Mouse (Mus musculus): ENCODE data around the gene Slc2a3.
"Not testable (repeated sequence)": the region's sequence is repeated elsewhere in the genome, so short reads cannot be mapped to it uniquely, and the experiment has no call there.

Slc2a3 gene

GRCm38 (mm10) chr6:122804418-122804817 is 3.0 kb upstream of the Slc2a3 start:
- DNase-seq (ENCODE audit: low read depth), result peak; percentile 91

GRCm38 (mm10) chr6:122801801-122802514 is 518 bp upstream of the Slc2a3 start:
- no peak for DNase-seq (ENCODE audit: low read depth)

- DNase-seq (ENCODE audit: low read depth), result no peak
These were observed 670 bp downstream of the Slc2a3 start for GRCm38 (mm10) chr6:122800640-122801300.

- no peak for DNase-seq (ENCODE audit: low read depth)
These were observed 6.0 kb downstream of the Slc2a3 start for GRCm38 (mm10) chr6:122795254-122795935.

GRCm38 (mm10) chr6:122786275-122786674 is 15.2 kb downstream of the Slc2a3 start:
- DNase-seq (ENCODE audit: low read depth), result peak; percentile 83

GRCm38 (mm10) chr6:122784866-122785265 is 16.6 kb downstream of the Slc2a3 start:
- DNase-seq (ENCODE audit: low read depth), result no peak

- DNase-seq (ENCODE audit: low read depth), result no peak
These were observed 19.3 kb downstream of the Slc2a3 start for GRCm38 (mm10) chr6:122782164-122782563.

- DNase-seq (ENCODE audit: low read depth), result no peak
These were observed 20.3 kb downstream of the Slc2a3 start for GRCm38 (mm10) chr6:122781167-122781566.

- no peak for DNase-seq (ENCODE audit: low read depth)
These were observed 21.5 kb downstream of the Slc2a3 start for GRCm38 (mm10) chr6:122779916-122780315.

GRCm38 (mm10) chr6:122776040-122776439 is 25.4 kb downstream of the Slc2a3 start:
- no peak for DNase-seq (ENCODE audit: low read depth)

GRCm38 (mm10) chr6:122774345-122774744 is 27.1 kb downstream of the Slc2a3 start:
- no peak for DNase-seq (ENCODE audit: low read depth)

- no peak for DNase-seq (ENCODE audit: low read depth)
These were observed 28.7 kb downstream of the Slc2a3 start for GRCm38 (mm10) chr6:122772701-122773100.

- no peak for DNase-seq (ENCODE audit: low read depth)
These were observed 30.6 kb downstream of the Slc2a3 start for GRCm38 (mm10) chr6:122770760-122771315.

GRCm38 (mm10) chr6:122769771-122770759 is 31.4 kb downstream of the Slc2a3 start:
- no peak for DNase-seq (ENCODE audit: low read depth)

- DNase-seq (ENCODE audit: low read depth), result no peak
These were observed 33.2 kb downstream of the Slc2a3 start for GRCm38 (mm10) chr6:122768256-122768655.

GRCm38 (mm10) chr6:122767012-122767411 is 34.4 kb downstream of the Slc2a3 start:
- not testable (repeated sequence) for DNase-seq (ENCODE audit: low read depth)

GRCm38 (mm10) chr6:122766145-122766968 is 35.1 kb downstream of the Slc2a3 start:
- DNase-seq (ENCODE audit: low read depth), result no peak

GRCm38 (mm10) chr6:122765298-122765956 is 36.0 kb downstream of the Slc2a3 start:
- no peak for DNase-seq (ENCODE audit: low read depth)

- peak; percentile 73 for DNase-seq (ENCODE audit: low read depth)
These were observed 36.8 kb downstream of the Slc2a3 start for GRCm38 (mm10) chr6:122764446-122765297.
